Mouse (Mus musculus): ENCODE measurements at regions not wholly inside any gene's neighbourhood (a gene's known extent, or its start where the extent isn't known, plus 50 kb on each side); places are given as distances from the start of the nearest gene placed in this dataset.

DNA sequence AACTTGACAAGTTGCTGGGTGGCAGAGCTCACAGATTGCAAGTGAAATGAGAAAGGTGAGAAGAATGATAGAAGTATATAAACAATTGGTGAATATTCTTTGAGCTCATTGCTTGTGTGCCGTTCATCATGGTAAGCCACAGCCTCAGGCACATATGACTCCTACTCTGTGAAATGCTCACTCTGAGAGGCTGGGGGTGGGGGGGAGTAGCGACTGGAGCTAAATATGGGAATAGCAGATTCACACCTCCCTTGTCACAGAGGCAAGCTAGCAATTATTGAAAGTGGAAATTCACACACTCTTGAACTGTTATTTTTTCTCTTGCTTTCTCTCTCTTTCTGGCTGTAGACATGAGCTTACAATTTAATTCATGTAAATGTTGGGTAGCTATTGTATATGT is 481.0 kb upstream of the Lcorl start:
- intact Hi-C loops (cut with DNase I): no loop called here
- DNase-seq: no peak

DNA sequence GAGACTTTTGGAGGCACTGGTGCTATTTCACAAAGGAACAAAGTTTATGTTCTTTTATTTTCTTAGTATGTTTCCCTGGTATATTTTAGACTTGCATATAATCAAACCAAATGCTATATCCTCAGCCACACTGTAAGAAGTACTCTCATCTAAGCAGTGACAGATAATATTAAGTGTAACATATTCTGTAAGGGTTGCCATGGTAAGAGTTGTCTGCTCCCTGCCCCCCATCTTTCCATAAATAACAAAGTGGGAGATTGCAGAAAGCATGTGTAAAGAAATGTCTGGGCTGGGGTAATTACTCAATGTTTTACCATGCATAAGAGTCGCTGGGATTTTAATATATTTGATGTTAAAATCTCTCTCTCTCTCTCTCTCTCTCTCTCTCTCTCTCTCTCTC is 473.5 kb upstream of the Lcorl start:
- no peak for DNase-seq
- intact Hi-C loops (cut with DNase I): no loop called here
